Mouse (Mus musculus) megakaryocyte, embryonic 14.5 days (primary cell): ENCODE measurements around the gene Egfem1. TPM values are rescaled to one million over a fixed set of nuclear protein-coding genes. Genes with fewer than 3 reads are reported as not detected.

Experiments
- H3K27me3 ChIP-seq: replicated peaks from 2 replicates; pipeline ENCODE3; 2012; ENCODE audit warnings: inconsistent platforms
- H3K36me3 ChIP-seq: replicated peaks from 2 replicates; pipeline ENCODE3; 2012; ENCODE audit warnings: low read length, inconsistent platforms, mixed read lengths
- H3K4me1 ChIP-seq: 2 replicates; pipeline ENCODE4 v1.6.1; 2012; ENCODE audit warnings: inconsistent platforms
- H3K4me3 ChIP-seq: replicated peaks from 2 replicates; pipeline ENCODE3; 2012; ENCODE audit warnings: moderate library complexity, mild to moderate bottlenecking, inconsistent platforms
- H3K9me3 ChIP-seq: 2 replicates; pipeline ENCODE4 v1.6.1; 2012; ENCODE audit warnings: inconsistent platforms
- FLI1 ChIP-seq: IDR thresholded peaks from 2 replicates; pipeline ENCODE4 v1.6.1; 2012; ENCODE audit warnings: low read length, inconsistent platforms, mixed read lengths
- GATA1 ChIP-seq: IDR thresholded peaks from 3 replicates; pipeline ENCODE4 v1.6.1; 2012; ENCODE audit warnings: mixed read lengths, low read length, inconsistent platforms, borderline replicate concordance
- polyA plus RNA-seq: library from polyadenylated mRNA; stranded (reverse); fragments of >175 nt; gene quantifications from 2 replicates; pipeline ENCODE4 v1.2.3, GENCODE M21; 2012; ENCODE audit warnings: low replicate concordance; ENCODE audit not compliant: insufficient read depth

The Egfem1 gene
- polyA plus RNA-seq, 1 experiment = not detected

DNA sequence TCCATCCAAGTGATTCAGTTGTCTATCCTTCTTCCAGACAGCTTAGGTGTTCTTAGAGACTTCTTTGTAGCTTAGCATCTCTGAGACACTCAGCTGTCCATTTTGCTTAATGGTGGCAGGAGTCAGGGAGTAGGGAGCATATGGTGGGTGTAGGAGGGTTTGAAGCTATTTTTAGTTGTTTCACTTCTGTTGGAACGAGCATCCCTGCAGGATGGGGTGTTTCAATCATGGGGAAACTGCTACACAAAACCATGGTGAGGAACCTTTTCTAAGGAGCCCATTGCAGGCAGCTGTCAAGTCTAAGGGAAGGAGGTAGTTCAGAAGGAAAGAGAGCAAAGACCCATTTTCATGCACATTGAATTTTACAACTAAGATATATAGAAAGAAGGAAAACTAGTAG lies 458.1 kb downstream of the Egfem1 start:
- H3K9me3 ChIP-seq = no peaks in the 10 kb centered on the region
- no peak overlapping the region for H3K4me3 ChIP-seq
- TF ChIP-seq FLI1 (no peak), GATA1 (no peak)
- H3K27me3 ChIP-seq = no peaks in the 10 kb centered on the region
- H3K4me1 ChIP-seq = no peaks in the 10 kb centered on the region
- H3K36me3 ChIP-seq = no peaks in the 10 kb centered on the region

DNA sequence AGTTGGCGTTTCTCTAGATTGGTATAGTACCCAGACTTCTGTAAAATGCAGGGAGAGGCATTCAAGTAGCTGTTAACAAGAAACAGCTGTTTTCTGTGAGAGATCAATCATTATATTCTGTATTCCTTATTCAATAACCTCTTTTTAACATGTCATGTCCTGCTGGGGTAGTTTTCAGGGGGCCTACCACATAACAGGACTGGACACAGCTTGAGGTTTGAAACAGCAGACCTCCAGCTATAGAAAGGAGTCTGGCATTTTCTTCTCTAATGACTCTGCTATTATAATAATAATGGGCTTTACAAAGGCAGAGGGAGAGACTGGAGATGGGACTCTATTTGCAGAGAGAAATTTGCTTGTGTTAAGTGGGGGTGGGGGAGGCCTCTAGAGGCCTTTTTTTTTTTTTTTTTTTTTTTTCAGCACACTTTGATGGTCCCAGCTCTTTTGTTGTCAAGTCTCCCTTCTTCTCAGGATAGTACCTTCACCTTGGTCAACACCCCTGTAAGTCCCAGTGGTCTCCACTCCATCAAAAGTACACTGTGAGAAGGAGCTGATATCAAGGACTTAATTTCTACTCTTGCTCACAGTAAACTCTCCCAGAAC lies 459.8 kb downstream of the Egfem1 start:
- TF ChIP-seq GATA1 = no peak
- TF ChIP-seq FLI1 = no peak
- H3K36me3 ChIP-seq = no peaks in the 10 kb centered on the region
- no peak overlapping the region for H3K4me3 ChIP-seq
- no peaks in the 10 kb centered on the region for H3K4me1 ChIP-seq
- H3K27me3 ChIP-seq = no peaks in the 10 kb centered on the region
- H3K9me3 ChIP-seq = no peaks in the 10 kb centered on the region

- Histone ChIP-seq H3K4me1 (no peaks in the 10 kb centered on the region), H3K9me3 (no peaks in the 10 kb centered on the region), H3K36me3 (no peaks in the 10 kb centered on the region), H3K27me3 (no peaks in the 10 kb centered on the region), H3K4me3 (no peak overlapping the region)
- TF ChIP-seq FLI1 = no peak
- no peak for TF ChIP-seq GATA1
These were observed 462.2 kb downstream of the Egfem1 start for GRCm38 (mm10) chr3:29544056-29544455.

DNA sequence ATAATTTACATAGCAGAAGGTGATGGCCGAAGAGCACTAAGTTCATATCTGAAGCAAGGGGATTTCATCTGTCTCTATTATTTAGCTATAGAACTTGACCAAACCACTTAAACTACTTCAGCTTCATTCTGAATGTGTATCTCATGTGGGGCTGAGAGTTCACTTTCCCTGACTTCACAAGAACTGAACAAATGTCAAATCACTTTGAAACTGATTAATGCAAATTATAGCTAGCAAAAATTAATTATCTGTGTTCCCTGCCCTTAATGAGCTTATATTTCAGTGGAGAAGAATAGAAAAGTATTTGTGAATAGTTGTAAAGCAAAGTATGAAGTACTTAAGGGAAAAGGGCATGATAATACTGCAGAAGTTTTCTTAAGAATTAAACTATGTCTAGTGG lies 481.3 kb downstream of the Egfem1 start:
- no peaks in the 10 kb centered on the region for H3K36me3 ChIP-seq
- TF ChIP-seq GATA1 = no peak
- no peak for TF ChIP-seq FLI1

DNA sequence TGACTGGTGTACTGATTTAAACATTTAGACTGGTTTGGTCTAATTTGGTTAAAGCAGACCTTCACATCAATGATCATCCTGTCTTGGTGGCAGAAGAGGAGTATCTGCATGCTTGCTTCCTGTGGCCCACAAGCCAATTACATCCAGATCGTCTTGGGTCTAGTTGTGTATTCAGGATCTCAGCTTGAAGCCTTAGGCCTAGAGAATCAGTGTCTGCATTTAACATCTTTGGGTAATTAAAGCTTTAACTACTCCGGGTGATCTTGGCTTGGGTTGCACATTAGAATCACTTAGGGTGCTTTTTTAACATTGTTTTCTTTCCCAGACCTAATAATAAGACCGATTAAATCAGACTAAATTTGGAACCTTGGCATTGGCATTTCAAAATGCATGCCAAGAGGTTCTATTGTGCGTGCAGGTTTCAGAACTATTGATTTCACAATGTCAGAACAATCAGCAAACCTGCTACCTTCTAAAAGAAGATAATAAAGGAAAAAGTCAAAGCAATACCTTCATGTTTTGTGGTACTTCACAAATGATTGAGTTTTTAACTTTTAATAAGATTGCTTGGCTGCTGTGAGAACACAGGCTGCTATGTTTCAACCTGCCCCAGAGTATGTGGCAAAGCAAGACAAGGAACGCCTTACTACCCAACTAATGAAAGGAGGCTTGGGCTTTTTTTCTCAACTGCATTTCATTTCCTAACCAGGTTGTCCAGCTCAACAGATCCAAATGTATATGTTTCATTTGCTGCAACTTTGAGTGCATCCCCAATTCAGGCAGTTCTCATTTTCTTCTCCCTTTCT lies 496.4 kb downstream of the Egfem1 start:
- no peaks in the 10 kb centered on the region for H3K36me3 ChIP-seq

More for the DNA sequence above, 481.3 kb downstream of the Egfem1 start:
- H3K4me1 ChIP-seq = no peaks in the 10 kb centered on the region
- no peak overlapping the region for H3K4me3 ChIP-seq
- no peaks in the 10 kb centered on the region for H3K27me3 ChIP-seq
- no peaks in the 10 kb centered on the region for H3K9me3 ChIP-seq

DNA sequence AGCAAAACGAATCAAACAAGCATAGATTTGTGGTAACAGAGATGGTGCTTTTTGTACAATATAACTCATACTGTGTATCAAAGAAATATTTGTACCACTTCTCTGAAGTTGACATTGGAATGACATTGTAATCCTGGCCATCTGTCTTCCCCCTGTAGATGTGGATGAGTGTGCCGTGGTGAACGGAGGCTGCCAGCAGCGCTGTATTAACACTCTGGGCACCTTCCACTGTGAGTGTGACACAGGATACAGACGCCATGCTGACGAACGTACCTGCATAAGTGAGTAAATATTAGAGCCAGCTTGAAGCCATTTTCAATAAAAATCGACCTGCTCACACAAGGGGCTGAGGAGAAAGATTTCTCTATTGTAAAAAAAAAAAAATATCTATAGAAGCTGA lies 500.9 kb downstream of the Egfem1 start:
- H3K4me1 ChIP-seq = no peaks in the 10 kb centered on the region
- H3K4me3 ChIP-seq = no peak overlapping the region
- no peak for TF ChIP-seq FLI1
- TF ChIP-seq GATA1 = no peak
- no peaks in the 10 kb centered on the region for H3K27me3 ChIP-seq
- H3K36me3 ChIP-seq = no peaks in the 10 kb centered on the region
- no peaks in the 10 kb centered on the region for H3K9me3 ChIP-seq

More for the DNA sequence above, 496.4 kb downstream of the Egfem1 start:
- Histone ChIP-seq H3K4me1 (no peaks in the 10 kb centered on the region), H3K9me3 (peaks cover 11% of the 10 kb centered on the region; the same call in 1 of the 2 replicates), H3K4me3 (no peak overlapping the region), H3K27me3 (no peaks in the 10 kb centered on the region)
- TF ChIP-seq FLI1 (no peak), GATA1 (no peak)

DNA sequence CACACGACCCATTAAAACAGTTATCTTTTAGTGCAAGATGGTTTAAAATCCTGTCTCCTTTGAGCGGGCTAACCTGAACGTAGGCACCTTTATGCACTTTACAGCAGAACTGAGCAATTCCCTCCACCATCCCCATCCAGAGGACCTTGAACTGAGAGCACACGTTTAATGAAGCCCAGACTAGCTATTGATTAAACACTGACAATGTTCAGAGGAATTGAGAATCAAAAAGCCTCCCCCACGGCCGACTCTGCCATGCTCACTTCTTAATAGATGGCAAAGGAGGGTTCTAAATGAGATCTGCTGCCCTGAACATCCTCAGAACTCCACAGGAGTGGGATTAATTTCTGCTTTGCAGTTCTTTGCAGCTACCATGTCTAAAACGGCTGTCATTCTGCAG lies 520.3 kb downstream of the Egfem1 start:
- Histone ChIP-seq H3K36me3 (no peaks in the 10 kb centered on the region), H3K4me3 (no peak overlapping the region), H3K27me3 (no peaks in the 10 kb centered on the region), H3K9me3 (no peaks in the 10 kb centered on the region), H3K4me1 (no peaks in the 10 kb centered on the region)
- no peak for TF ChIP-seq FLI1
- TF ChIP-seq GATA1 = no peak

GRCm38 (mm10) chr3:29608713-29609112 lies 526.9 kb downstream of the Egfem1 start:
- no peaks in the 10 kb centered on the region for H3K9me3 ChIP-seq
- H3K4me1 ChIP-seq = no peaks in the 10 kb centered on the region
- TF ChIP-seq GATA1 (no peak), FLI1 (no peak)
- no peak overlapping the region for H3K4me3 ChIP-seq
- no peaks in the 10 kb centered on the region for H3K36me3 ChIP-seq
- H3K27me3 ChIP-seq = no peaks in the 10 kb centered on the region

DNA sequence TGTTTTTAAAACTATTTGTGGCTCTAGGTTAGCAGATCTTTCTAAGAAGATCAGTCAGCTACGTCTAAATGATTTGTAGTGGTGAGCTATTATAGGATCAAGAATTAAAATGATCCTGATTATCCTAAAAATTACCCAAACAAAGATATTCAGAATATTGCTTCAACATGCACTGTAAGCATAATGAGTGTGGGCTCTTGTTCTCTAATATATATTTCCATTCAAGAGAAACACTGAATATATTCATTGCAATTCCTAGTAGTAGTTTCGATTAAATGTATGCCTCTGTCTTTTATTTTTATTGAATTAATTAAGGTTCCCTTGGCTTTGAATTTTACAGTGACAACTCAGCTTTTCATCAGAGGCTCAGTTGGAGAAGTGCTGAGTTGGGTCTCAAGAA lies 527.4 kb downstream of the Egfem1 start:
- Histone ChIP-seq H3K27me3 (no peaks in the 10 kb centered on the region), H3K4me1 (no peaks in the 10 kb centered on the region), H3K4me3 (no peak overlapping the region), H3K9me3 (no peaks in the 10 kb centered on the region), H3K36me3 (no peaks in the 10 kb centered on the region)
- no peak for TF ChIP-seq GATA1
- TF ChIP-seq FLI1 = no peak

- H3K36me3 ChIP-seq = no peaks in the 10 kb centered on the region
- TF ChIP-seq FLI1 (no peak), GATA1 (no peak)
- no peak overlapping the region for H3K4me3 ChIP-seq
- H3K9me3 ChIP-seq = no peaks in the 10 kb centered on the region
- no peaks in the 10 kb centered on the region for H3K4me1 ChIP-seq
- no peaks in the 10 kb centered on the region for H3K27me3 ChIP-seq
These were observed 537.8 kb downstream of the Egfem1 start for GRCm38 (mm10) chr3:29619586-29619985.
